Mouse (Mus musculus) MEL (cell line): Measurements from ENCODE around the gene Dag1. TPM values are rescaled to one million over a fixed set of nuclear protein-coding genes. Genes with fewer than 3 reads are reported as not detected.

ENCODE experiments used
- DNase-seq: peaks from one replicate; pipeline ENCODE4 v3.0.0; 2011; ENCODE audit warnings: low read depth, low spot score
- H3K27ac ChIP-seq: 2 replicates; pipeline ENCODE4 v1.5.1; 2012; ENCODE audit warnings: low read depth, mild to moderate bottlenecking, control low read depth, low read length, moderate library complexity; ENCODE audit not compliant: control insufficient read depth
- H3K27me3 ChIP-seq, 2 experiments: fragments of 150-350 bp in 1 of 2; sonication (generic) in 1 of 2; 2 replicates each; pipeline ENCODE4 v1.6.1; 2012; ENCODE audit warnings: low read length in 2 of 2, mild to moderate bottlenecking in 2 of 2, improper control_type of control experiment in 1 of 2, moderate library complexity in 1 of 2; ENCODE audit not compliant: insufficient read depth in 2 of 2, control insufficient read depth in 1 of 2
- H3K36me3 ChIP-seq, 2 experiments: 2 replicates each; pipeline ENCODE4 v1.6.1; 2012 to 2014; ENCODE audit warnings: low read length in 2 of 2, improper control_type of control experiment in 1 of 2, inconsistent platforms in 1 of 2, mild to moderate bottlenecking in 1 of 2; ENCODE audit not compliant: insufficient read depth in 2 of 2, control insufficient read depth in 1 of 2
- H3K4me1 ChIP-seq, 2 experiments: fragments of 150-350 bp in 1 of 2; sonication (generic) in 1 of 2; 2 replicates each; pipeline ENCODE4 v1.6.1; 2012; ENCODE audit warnings: low read length in 2 of 2, improper control_type of control experiment in 1 of 2, mild to moderate bottlenecking in 1 of 2; ENCODE audit not compliant: insufficient read depth in 2 of 2, control insufficient read depth in 1 of 2
- H3K4me3 ChIP-seq, 2 experiments: fragments of 150-350 bp in 1 of 2; sonication (generic) in 1 of 2; 2 replicates each; pipeline ENCODE4 v1.5.1; 2012; ENCODE audit warnings: low read depth in 2 of 2, low read length in 2 of 2, mild to moderate bottlenecking in 2 of 2, moderate library complexity in 2 of 2, control low read depth in 1 of 2, improper control_type of control experiment in 1 of 2; ENCODE audit not compliant: control insufficient read depth in 1 of 2, insufficient read depth in 1 of 2
- H3K79me2 ChIP-seq: 2 replicates; pipeline ENCODE4 v1.6.1; 2012; ENCODE audit warnings: mild to moderate bottlenecking, low read length, moderate library complexity; ENCODE audit not compliant: control insufficient read depth, poor library complexity, insufficient read depth
- H3K9ac ChIP-seq: 2 replicates; pipeline ENCODE4 v1.6.1; 2012; ENCODE audit warnings: low read depth, mild to moderate bottlenecking, control low read depth, low read length, moderate library complexity; ENCODE audit not compliant: control insufficient read depth, poor library complexity, severe bottlenecking
- H3K9me3 ChIP-seq: fragments of 150-350 bp; sonication (generic); replicated peaks from 2 replicates; pipeline ENCODE4 v1.6.1; 2012; ENCODE audit warnings: mild to moderate bottlenecking, low read length, improper control_type of control experiment, moderate library complexity; ENCODE audit not compliant: insufficient read depth
- BHLHE40 ChIP-seq: IDR thresholded peaks from 2 replicates; pipeline ENCODE4 v1.6.1; 2012; ENCODE audit warnings: low read depth, mild to moderate bottlenecking, inconsistent platforms, low read length, improper control_type of control experiment, borderline replicate concordance
- CHD1 ChIP-seq: IDR thresholded peaks from 2 replicates; pipeline ENCODE4 v1.6.1; 2012; ENCODE audit warnings: low read depth, mild to moderate bottlenecking, inconsistent platforms, low read length, improper control_type of control experiment
- CHD2 ChIP-seq: IDR thresholded peaks from 2 replicates; pipeline ENCODE4 v1.6.1; 2011; ENCODE audit warnings: low read length, improper control_type of control experiment
- ELF1 ChIP-seq: IDR thresholded peaks from 2 replicates; pipeline ENCODE4 v1.6.1; 2014; ENCODE audit warnings: low read depth, mild to moderate bottlenecking, inconsistent platforms, low read length, improper control_type of control experiment, moderate library complexity
- EP300 ChIP-seq, 2 experiments: IDR thresholded peaks; 2 replicates each; pipeline ENCODE4 v1.6.1; 2011; ENCODE audit warnings: improper control_type of control experiment in 2 of 2, low read length in 2 of 2, low read depth in 1 of 2, mild to moderate bottlenecking in 1 of 2
- GABPA ChIP-seq: IDR thresholded peaks from 2 replicates; pipeline ENCODE4 v1.6.1; 2012; ENCODE audit warnings: low read depth, mild to moderate bottlenecking, inconsistent platforms, low read length, improper control_type of control experiment, moderate library complexity
- KAT2A ChIP-seq: conservative IDR thresholded peaks from 2 replicates; pipeline ENCODE4 v1.6.1; 2012; ENCODE audit warnings: low read depth, low read length, improper control_type of control experiment, inconsistent platforms
- MAX ChIP-seq: IDR thresholded peaks from 2 replicates; pipeline ENCODE4 v1.6.1; 2011; ENCODE audit warnings: low read length, improper control_type of control experiment
- MAZ ChIP-seq: IDR thresholded peaks from 2 replicates; pipeline ENCODE4 v1.6.1; 2012; ENCODE audit warnings: low read depth, mild to moderate bottlenecking, inconsistent platforms, low read length, improper control_type of control experiment
- MEF2A ChIP-seq: IDR thresholded peaks from 2 replicates; pipeline ENCODE4 v1.6.1; 2014; ENCODE audit warnings: low read depth, mild to moderate bottlenecking, inconsistent platforms, low read length, improper control_type of control experiment; ENCODE audit not compliant: poor library complexity, insufficient replicate concordance, severe bottlenecking; ENCODE audit errors: extremely low read depth
- MXI1 ChIP-seq: IDR thresholded peaks from 2 replicates; pipeline ENCODE4 v1.6.1; 2011; ENCODE audit warnings: mild to moderate bottlenecking, low read depth, low read length, improper control_type of control experiment
- MYC ChIP-seq: IDR thresholded peaks from 2 replicates; pipeline ENCODE4 v1.6.1; 2011; ENCODE audit warnings: low read depth, mild to moderate bottlenecking, low read length, improper control_type of control experiment, moderate library complexity
- NRF1 ChIP-seq: IDR thresholded peaks from 2 replicates; pipeline ENCODE4 v1.6.1; 2014; ENCODE audit warnings: low read depth, mild to moderate bottlenecking, inconsistent platforms, low read length, improper control_type of control experiment, moderate library complexity; ENCODE audit not compliant: poor library complexity, insufficient read depth, severe bottlenecking
- POLR2A ChIP-seq, 2 experiments: IDR thresholded peaks; 2 replicates each; pipeline ENCODE4 v1.6.1; 2011 to 2012; ENCODE audit warnings: low read length in 2 of 2, mild to moderate bottlenecking in 2 of 2, control low read depth in 1 of 2, improper control_type of control experiment in 1 of 2, low read depth in 1 of 2, moderate library complexity in 1 of 2; ENCODE audit not compliant: control insufficient read depth in 1 of 2, insufficient read depth in 1 of 2, poor library complexity in 1 of 2
- POLR2AphosphoS5 ChIP-seq: IDR thresholded peaks from 2 replicates; pipeline ENCODE4 v1.6.1; 2012; ENCODE audit warnings: low read depth, borderline replicate concordance, mild to moderate bottlenecking, inconsistent platforms, low read length, moderate library complexity, mixed read lengths
- RCOR1 ChIP-seq: IDR thresholded peaks from 2 replicates; pipeline ENCODE4 v1.6.1; 2012; ENCODE audit warnings: low read depth, mild to moderate bottlenecking, inconsistent platforms, low read length, improper control_type of control experiment
- SIN3A ChIP-seq: IDR thresholded peaks from 2 replicates; pipeline ENCODE4 v1.6.1; 2012; ENCODE audit warnings: low read length, improper control_type of control experiment, inconsistent platforms
- SMC3 ChIP-seq: IDR thresholded peaks from 2 replicates; pipeline ENCODE4 v1.6.1; 2011; ENCODE audit warnings: low read depth, low read length, improper control_type of control experiment
- TAL1 ChIP-seq: IDR thresholded peaks from 2 replicates; pipeline ENCODE4 v1.6.1; 2012; ENCODE audit warnings: mild to moderate bottlenecking, inconsistent platforms, low read length, moderate library complexity, mixed read lengths
- USF1 ChIP-seq: IDR thresholded peaks from 2 replicates; pipeline ENCODE4 v1.6.1; 2014; ENCODE audit warnings: low read depth, mild to moderate bottlenecking, inconsistent platforms, low read length, improper control_type of control experiment, moderate library complexity
- USF2 ChIP-seq, 2 experiments: IDR thresholded peaks; 2 replicates each; pipeline ENCODE4 v1.6.1; 2011 to 2012; ENCODE audit warnings: improper control_type of control experiment in 2 of 2, low read length in 2 of 2, borderline replicate concordance in 1 of 2, inconsistent platforms in 1 of 2, low read depth in 1 of 2, mild to moderate bottlenecking in 1 of 2; ENCODE audit not compliant: insufficient read depth in 1 of 2
- ZNF384 ChIP-seq: IDR thresholded peaks from 2 replicates; pipeline ENCODE4 v1.6.1; 2012; ENCODE audit warnings: low read depth, mild to moderate bottlenecking, inconsistent platforms, low read length, improper control_type of control experiment
- polyA plus RNA-seq, 2 experiments: library from polyadenylated mRNA; stranded (reverse) in 1 of 2; unstranded in 1 of 2; fragments of >175 nt in 1 of 2; fragments of >200 nt in 1 of 2; gene quantifications; 2 replicates each; pipeline versions ENCODE4 v1.2.1 to v1.2.4; 2012; ENCODE audit warnings: low replicate concordance in 2 of 2, low read depth in 1 of 2; ENCODE audit not compliant: insufficient read length in 2 of 2, insufficient read depth in 1 of 2, missing spikeins in 1 of 2
- total RNA-seq: library from RNA; depleted of rRNA; stranded (reverse); fragments of 300-350 nt; gene quantifications from 2 replicates; pipeline ENCODE4 v1.2.3, GENCODE M21; 2012

Gene Dag1
- total and polyA plus RNA-seq, 3 experiments: 7.8 to 27.6 TPM; not detected in 1

GRCm38 (mm10) chr9:108266261-108266935 is 2.6 kb upstream of the Dag1 start:
- Histone ChIP-seq H3K79me2 (peaks cover 11% of the 10 kb centered on the region), H3K36me3 (peaks cover 0 to 33% of the 10 kb centered on the region in 2 experiments; a peak in 2 of 4 replicates), H3K4me1 (peaks cover 2 to 39% of the 10 kb centered on the region in 2 experiments), H3K27me3 (peaks cover 0 to 2% of the 10 kb centered on the region in 2 experiments; a peak in 1 of 4 replicates), H3K9ac (peak overlapping the region; percentile 54), H3K9me3 (no peaks in the 10 kb centered on the region)
- peak; percentile 77 for DNase-seq
- TF ChIP-seq GABPA: no peak
- no peak for TF ChIP-seq MYC
- TF ChIP-seq ELF1: peak; percentile 48; the same call in 1 of the 2 replicates
- peak; percentile 24 to 37; a peak in 2 of 4 replicates for TF ChIP-seq EP300 (IDR thresholded peaks at IDR 0.05; ENCODE audit: low read depth in 1 of 2, low read length in 2 of 2)
- no peak for TF ChIP-seq MEF2A
- no peak for TF ChIP-seq TAL1
- TF ChIP-seq CHD1: no peak
- TF ChIP-seq RCOR1: peak; percentile 62
- peak; percentile 45; the same call in 1 of the 2 replicates for TF ChIP-seq MAZ
- peak; percentile 77 for TF ChIP-seq ZNF384
- no peak for TF ChIP-seq KAT2A
- TF ChIP-seq POLR2AphosphoS5: no peak
- TF ChIP-seq MXI1: no peak
- no peak for TF ChIP-seq POLR2A (IDR thresholded peaks at IDR 0.05; ENCODE audit: control insufficient read depth in 1 of 2, insufficient read depth in 1 of 2, low read depth in 1 of 2, low read length in 2 of 2, poor library complexity in 1 of 2)
- no peak for TF ChIP-seq MAX
- no peak for TF ChIP-seq SMC3
- TF ChIP-seq, all 39 proteins: peak for 5
- Histone ChIP-seq H3K4me3 (peak overlapping the region; percentile 23 to 35; a peak in 3 of 4 replicates), H3K27ac (peak overlapping the region; percentile 70)

GRCm38 (mm10) chr9:108264191-108264921 is 598 bp upstream of the Dag1 start:
- H3K36me3 ChIP-seq: peaks cover 0 to 33% of the 10 kb centered on the region in 2 experiments; a peak in 2 of 4 replicates
- TF ChIP-seq BHLHE40: 0 out of 2 replicates have a peak, but pooled peaks have one; percentile 3
- no peak; the same call in 1 of the 2 replicates for TF ChIP-seq USF1
- TF ChIP-seq POLR2A (IDR thresholded peaks at IDR 0.05; ENCODE audit: control insufficient read depth in 1 of 2, insufficient read depth in 1 of 2, low read depth in 1 of 2, low read length in 2 of 2, poor library complexity in 1 of 2): 0 out of 4 replicates have a peak, but pooled peaks of 1 of the 2 experiments have one; percentile 6
- no peak for TF ChIP-seq USF2 (IDR thresholded peaks at IDR 0.05; ENCODE audit: borderline replicate concordance in 1 of 2, insufficient read depth in 1 of 2, low read depth in 1 of 2, low read length in 2 of 2)
- TF ChIP-seq CHD2: peak; percentile 45; the same call in 1 of the 2 replicates
- TF ChIP-seq NRF1: no peak
- 0 out of 2 replicates have a peak, but pooled peaks have one; percentile 54 for TF ChIP-seq SIN3A
- 0 out of 4 replicates have a peak, but pooled peaks of 1 of the 2 experiments have one; percentile 6 for TF ChIP-seq EP300 (IDR thresholded peaks at IDR 0.05; ENCODE audit: low read depth in 1 of 2, low read length in 2 of 2)
- TF ChIP-seq MAX: no peak
- H3K27me3 ChIP-seq: no peaks in the 10 kb centered on the region
- peak overlapping the region; percentile 59 for H3K27ac ChIP-seq
- H3K9ac ChIP-seq: peak overlapping the region; percentile 76
- peaks cover 12% of the 10 kb centered on the region for H3K79me2 ChIP-seq
- H3K4me3 ChIP-seq: peak overlapping the region; percentile 72 to 77
- peaks cover 2 to 41% of the 10 kb centered on the region in 2 experiments for H3K4me1 ChIP-seq
- DNase-seq: peak; percentile 63
- no peaks in the 10 kb centered on the region for H3K9me3 ChIP-seq
